In genomic region chr4:123235835-123236430, GRCm38 (mm10) we compare ENCODE assay signal across 15 mouse cellular contexts. TPM values are rescaled to one million over a fixed set of nuclear protein-coding genes. Genes with fewer than 3 reads are reported as not detected.
A peak's percentile ranks its signal among the peaks of the same experiment; 100 is the strongest.
DNase-seq lines count a peak whose midpoint lies in the region; ATAC-seq and TF ChIP-seq lines count a peak whose summit lies in the region.
"Had no signal": no experiment of that assay in that cellular context is flagged by ENCODE, and none has a peak within 500 bp of the region (broad histone marks: within the 10 kb centered on the region; RNA-seq: fewer than 3 reads in every experiment).

No protein-coding gene starts in this region.

- no peak overlapping the region for H3K9ac ChIP-seq in kidney, embryonic 14.5 days (ENCODE audit: low read depth, low read length)

- no peaks in the 10 kb centered on the region for H3K9me3 ChIP-seq in kidney, embryonic 14.5 days (ENCODE audit: control insufficient read depth, low read length)

- H3K4me3 ChIP-seq in kidney, embryonic 14.5 days (ENCODE audit: low read length) = peak overlapping the region; percentile 44
- H3K4me3 ChIP-seq in myocyte = peak overlapping the region; percentile 27

- no peak overlapping the region for H3ac ChIP-seq in myocyte (ENCODE audit: control insufficient read depth, insufficient read length)

- H3K79me2 ChIP-seq in myocyte (ENCODE audit: control insufficient read depth, insufficient read depth) = peaks cover 20% of the 10 kb centered on the region

- H3K27me3 ChIP-seq in kidney, embryonic 14.5 days (ENCODE audit: control insufficient read depth, insufficient read depth, low read length) = no peaks in the 10 kb centered on the region; the same call in 1 of the 2 replicates
- no peaks in the 10 kb centered on the region for H3K27me3 ChIP-seq in myocyte (ENCODE audit: control insufficient read depth, insufficient read depth, insufficient read length)

- H3K27ac ChIP-seq in kidney, embryonic 14.5 days (ENCODE audit: low read depth, low read length) = peak overlapping the region; percentile 66; the same call in 1 of the 2 replicates

- no peak for ATAC-seq in kidney, embryonic 14.5 days (ENCODE audit: low FRiP score, low TSS enrichment)

- H3K36me3 ChIP-seq in kidney, embryonic 14.5 days (ENCODE audit: control insufficient read depth, insufficient read depth, low read length) = no peaks in the 10 kb centered on the region
- H3K36me3 ChIP-seq in myocyte (ENCODE audit: control insufficient read depth, insufficient read depth) = no peaks in the 10 kb centered on the region

- H3K4me1 ChIP-seq in kidney, embryonic 14.5 days (ENCODE audit: control insufficient read depth, insufficient read depth, low read length) = peaks cover 67% of the 10 kb centered on the region

- no peak for TF ChIP-seq POLR2A in myocyte (IDR thresholded peaks at IDR 0.05; ENCODE audit: insufficient read length, low read depth)

- intact Hi-C loops in heart, postnatal 10 days (cut with DNase I) = no loop called here

- H3K4me2 ChIP-seq in kidney, embryonic 14.5 days (replicated peaks; ENCODE audit: low read depth, low read length) = peak overlapping the region; percentile 70
- H3K4me2 ChIP-seq in myocyte (ENCODE audit: low read depth) = peak overlapping the region; percentile 57
- H3K4me2 ChIP-seq: liver, embryonic 11.5 days had no signal

- DNase-seq in heart, adult 11 months = peak; percentile 91
- no peak for DNase-seq in heart, postnatal 10 days
- no peak for DNase-seq in kidney, postnatal 4 days
- DNase-seq in embryo, embryonic 10.5 days (ENCODE audit: low spot score) = peak; percentile 68
- no peak for DNase-seq in frontal cortex, postnatal 25 days (ENCODE audit: low spot score in 2 of 2)
- DNase-seq in spleen, adult 18-20 months = no peak
- DNase-seq: cerebellum, adult 9-10 months; kidney, adult 2 months; right cerebral cortex, postnatal 25 days had no signal

- 50% methylated on average over 9 of the region's 9 CpGs for WGBS in kidney, embryonic 14.5 days

TF ChIP-seq in myocyte, 11 proteins besides CTCF, POLR2A, EP300 and RAD21:
- no peak for TF ChIP-seq CEBPB (IDR thresholded peaks at IDR 0.05; ENCODE audit: insufficient read depth, poor library complexity, severe bottlenecking)
- TF ChIP-seq POLR2AphosphoS2 (IDR thresholded peaks at IDR 0.05; ENCODE audit: insufficient read length, low read depth) = peak; percentile 16

RNA-seq across cellular contexts. Expression of gene Heyl, which starts 2.6 kb away (rescaled TPM):
- 10 to 100 TPM; 31.6 to 34.3 TPM for total RNA-seq in heart, postnatal 10 days (2021)
- 25.1 and 50.2 TPM in 2 replicates for polyA plus RNA-seq in kidney, embryonic 14.5 days (2014; fragmentation: Nextera tagmentation; extraction: Ambion mirVana)
- polyA plus RNA-seq in myocyte (2012; fragmentation: generic; extraction: Trizol) = 30.2 TPM
- total RNA-seq: ES-E14 had no signal

RNA-seq across cellular contexts. Expression of gene Pabpc4, which starts 26.2 kb away (rescaled TPM):
- 100 to 1,000 TPM; 259 to 282 TPM for total RNA-seq in heart, postnatal 10 days (2021)
- 63.9 and 82.6 TPM in 2 replicates for polyA plus RNA-seq in kidney, embryonic 14.5 days (2014; fragmentation: Nextera tagmentation; extraction: Ambion mirVana)
- polyA plus RNA-seq in myocyte (2012; fragmentation: generic; extraction: Trizol) = 154 TPM

RNA-seq across cellular contexts. Expression of gene Nt5c1a, which starts 34.6 kb away (rescaled TPM):
- 10 to 100 TPM; 33.4 to 35.0 TPM for total RNA-seq in heart, postnatal 10 days (2021)
- 0.16 TPM in 1 of 2 replicates, not detected in the other for polyA plus RNA-seq in kidney, embryonic 14.5 days (2014; fragmentation: Nextera tagmentation; extraction: Ambion mirVana)
- not detected for polyA plus RNA-seq in myocyte (2012; fragmentation: generic; extraction: Trizol)
- total RNA-seq: ES-E14; megakaryocyte-erythroid progenitor cell, adult 5-6 weeks had no signal
- polyA plus RNA-seq: liver, embryonic 11.5 days; neural tube, embryonic 14.5 days had no signal

RNA-seq across cellular contexts. Expression of gene Hpcal4, which starts 52.9 kb away (rescaled TPM):
- under 1 TPM; 0.40 to 0.89 TPM for total RNA-seq in heart, postnatal 10 days (2021)
- polyA plus RNA-seq in kidney, embryonic 14.5 days (2014; fragmentation: Nextera tagmentation; extraction: Ambion mirVana) = 0.83 and 1.0 TPM in 2 replicates
- polyA plus RNA-seq in myocyte (2012; fragmentation: generic; extraction: Trizol) = not detected
- total RNA-seq: megakaryocyte-erythroid progenitor cell, adult 5-6 weeks had no signal

Comparison
In these comparisons a context has a peak if more than half of its experiments do, and no peak if none do; other contexts are left out.
1. DNase-seq: peak in heart, adult 11 months (single experiment) and embryo, embryonic 10.5 days (single experiment); none in heart, postnatal 10 days (0 of 2), kidney, postnatal 4 days (0 of 2), frontal cortex, postnatal 25 days (0 of 2) and spleen, adult 18-20 months (0 of 2).